Mouse (Mus musculus): ENCODE results near the gene Cdadc1.

Gene Cdadc1

DNA sequence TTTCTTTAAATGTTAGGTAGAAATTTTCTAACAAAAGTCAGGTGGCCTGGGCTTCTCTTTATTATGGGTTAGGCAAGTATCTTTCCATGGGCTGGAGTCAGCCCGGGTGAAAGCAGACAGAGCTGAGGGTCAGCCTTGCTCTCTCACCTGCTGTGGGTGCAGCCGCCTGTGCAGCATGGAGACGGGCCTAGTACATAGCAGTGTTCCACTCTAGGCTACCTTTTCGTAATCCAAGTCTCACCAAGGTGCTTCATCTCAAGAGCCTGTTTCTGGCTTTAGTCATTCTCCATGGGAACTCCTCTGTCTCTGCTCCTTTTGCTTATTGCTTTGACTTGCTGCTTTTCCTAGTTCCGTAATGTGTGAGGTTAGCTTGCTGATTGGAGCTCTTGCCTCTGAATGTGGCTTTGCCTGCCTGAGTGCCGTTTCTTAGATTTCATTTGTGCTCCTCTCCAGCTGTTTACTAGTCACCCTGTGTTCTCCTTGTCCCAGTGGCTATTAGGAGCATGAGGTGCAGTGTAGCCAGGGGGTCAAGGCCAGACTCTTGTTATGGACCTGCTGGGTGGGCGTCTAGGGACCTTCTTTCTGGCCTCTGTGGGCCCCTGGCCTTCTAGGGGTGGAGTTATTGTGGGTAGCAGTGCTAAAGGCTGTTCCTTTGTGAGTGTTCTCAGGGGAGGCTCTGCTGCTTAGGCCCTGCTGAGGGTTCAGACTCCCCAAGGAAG is 51.4 kb downstream of the Cdadc1 start:
- DNase-seq (ENCODE audit: inconsistent age in 2 of 2, low spot score in 1 of 2): no peak

DNA sequence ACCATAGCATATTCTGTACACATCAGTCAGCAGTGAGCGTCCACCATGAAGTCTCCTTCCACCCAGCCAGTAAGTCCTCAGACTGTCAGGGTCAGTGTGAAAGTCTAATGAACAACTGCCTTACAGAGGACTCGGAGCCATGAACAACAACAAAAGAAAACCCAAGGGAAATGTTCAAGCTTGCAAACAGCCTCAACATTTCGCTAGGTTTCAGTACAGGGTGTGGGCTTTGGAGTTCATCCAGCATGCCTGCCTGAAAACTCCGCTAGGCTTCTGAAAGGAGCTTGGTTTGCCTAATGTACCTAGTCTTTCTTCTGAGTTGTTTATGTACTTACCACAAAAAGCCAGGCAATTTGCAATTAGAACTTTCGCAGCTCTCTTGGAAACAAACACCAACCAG is 53.8 kb downstream of the Cdadc1 start:
- peak in 1 of 2 experiments; percentile 30 for DNase-seq (ENCODE audit: inconsistent age in 2 of 2, low spot score in 1 of 2)

DNA sequence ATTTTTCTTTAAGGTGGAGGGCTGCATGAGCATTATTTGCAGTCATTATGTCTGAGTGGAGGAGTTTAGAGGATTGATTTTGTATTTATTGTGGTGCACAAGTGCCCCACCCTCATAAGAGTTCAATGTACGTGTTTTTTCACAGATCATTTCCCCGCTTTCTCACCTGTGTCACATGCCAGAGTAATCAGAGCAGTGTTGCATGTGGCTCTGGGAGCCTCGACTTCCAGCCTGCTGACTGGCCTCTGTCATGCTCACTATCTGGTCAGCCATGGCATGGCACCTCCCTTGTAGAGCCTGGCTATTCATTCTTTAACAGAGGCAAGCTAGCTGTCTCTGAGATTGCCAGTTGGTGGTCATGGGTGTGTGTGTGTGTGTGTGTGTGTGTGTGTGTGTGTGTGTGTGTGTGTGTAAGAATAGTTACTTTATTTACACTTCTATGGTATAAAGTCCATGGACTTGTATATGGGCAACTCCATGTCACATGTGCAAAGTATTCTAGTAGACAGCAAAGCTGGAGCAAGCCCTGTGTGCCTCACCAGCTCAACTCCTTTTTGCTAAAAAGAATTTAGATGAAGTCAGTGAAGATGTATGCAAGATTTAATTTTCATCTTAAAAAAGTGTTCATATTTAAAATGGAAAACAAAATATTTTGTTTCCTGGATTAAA is 54.5 kb downstream of the Cdadc1 start:
- DNase-seq (ENCODE audit: inconsistent age in 2 of 2, low spot score in 1 of 2): no peak

DNA sequence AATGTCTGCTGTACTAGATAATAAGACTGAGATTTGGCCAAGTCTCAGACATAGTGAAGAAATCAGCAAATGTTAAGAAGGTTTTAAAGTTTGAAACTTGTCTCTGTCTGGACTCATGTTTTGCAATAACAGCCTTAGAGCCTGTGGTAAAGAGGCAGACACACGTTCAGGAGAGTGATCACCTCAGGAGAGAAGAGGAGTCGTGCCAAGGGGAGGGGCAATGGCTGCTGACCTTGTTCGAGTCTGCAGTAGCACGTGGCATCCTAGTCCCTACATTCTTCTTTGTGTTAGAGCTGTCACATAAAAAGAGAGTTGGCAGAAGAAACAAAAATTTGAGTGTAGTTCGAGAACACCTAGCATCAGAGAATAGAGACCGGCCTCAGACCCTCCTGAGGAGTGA is 57.0 kb downstream of the Cdadc1 start:
- DNase-seq (ENCODE audit: inconsistent age in 2 of 2, low spot score in 1 of 2): peak; percentile 48 to 68

DNA sequence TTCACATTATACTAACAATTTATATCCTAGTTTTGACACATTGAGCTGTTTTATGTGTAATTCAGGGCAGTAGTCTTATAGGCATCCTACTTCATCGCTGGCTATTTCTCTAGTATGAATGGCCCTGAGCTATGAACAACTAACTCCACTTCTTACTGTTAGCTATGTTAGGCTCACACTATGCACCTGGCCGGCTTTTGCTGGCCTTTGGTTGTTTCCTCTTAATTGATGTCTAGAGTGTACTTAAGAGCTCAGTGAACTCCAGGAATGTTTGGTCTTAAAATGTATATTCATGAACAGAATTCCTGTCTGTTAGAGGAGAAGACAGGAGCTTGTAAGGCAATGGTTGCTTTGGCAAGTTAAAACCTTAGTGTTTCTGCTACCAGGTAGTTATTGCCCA is 57.5 kb downstream of the Cdadc1 start:
- no peak for DNase-seq (ENCODE audit: inconsistent age in 2 of 2, low spot score in 1 of 2)

DNA sequence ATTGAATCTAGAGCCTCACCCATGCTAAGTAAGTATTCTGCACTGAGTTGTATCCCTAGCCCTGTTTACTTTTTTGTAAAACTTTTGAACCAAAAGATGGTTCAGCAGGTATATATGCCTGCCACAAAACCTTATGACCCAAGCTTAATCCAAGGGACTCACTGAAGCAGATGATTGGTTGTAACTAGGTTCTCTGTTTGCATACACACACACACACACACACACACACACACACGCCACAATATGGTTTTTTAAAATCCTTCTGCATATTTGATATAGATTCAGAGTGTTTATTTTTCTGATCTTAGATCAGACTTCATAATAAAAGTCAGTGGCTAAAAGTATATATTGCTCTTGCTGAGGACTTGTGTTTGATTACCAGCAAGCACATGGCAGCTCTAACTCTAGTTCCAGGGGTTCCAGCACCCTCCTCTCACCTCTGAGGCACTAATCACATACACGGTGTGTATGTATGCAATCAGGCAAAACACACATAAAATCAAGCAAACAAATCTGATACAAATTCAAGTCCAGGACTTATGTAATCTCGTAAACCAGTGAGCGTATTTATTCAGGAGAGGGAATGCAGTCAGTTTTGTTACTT is 59.8 kb downstream of the Cdadc1 start:
- no peak for DNase-seq (ENCODE audit: inconsistent age in 2 of 2, low spot score in 1 of 2)

DNA sequence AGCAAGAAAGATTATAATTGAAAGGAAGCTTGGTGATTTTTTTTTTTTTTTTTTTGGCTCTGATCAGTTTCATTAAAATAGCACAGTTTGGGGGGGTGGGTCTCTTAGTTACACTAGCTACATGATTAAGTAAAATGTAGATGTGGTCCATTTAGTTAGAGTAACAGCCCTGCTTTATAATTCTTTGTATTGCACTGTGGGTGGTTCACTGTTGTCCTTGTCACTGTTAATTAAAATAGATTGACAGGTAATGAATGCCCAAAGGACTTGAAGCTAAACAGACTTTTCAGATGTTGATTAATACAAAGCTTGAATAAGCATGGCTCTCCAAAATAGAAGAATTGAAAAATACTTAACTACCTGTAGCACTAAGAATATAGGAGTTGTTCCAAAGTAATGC is 63.9 kb downstream of the Cdadc1 start:
- DNase-seq (ENCODE audit: inconsistent age in 2 of 2, low spot score in 1 of 2): no peak

DNA sequence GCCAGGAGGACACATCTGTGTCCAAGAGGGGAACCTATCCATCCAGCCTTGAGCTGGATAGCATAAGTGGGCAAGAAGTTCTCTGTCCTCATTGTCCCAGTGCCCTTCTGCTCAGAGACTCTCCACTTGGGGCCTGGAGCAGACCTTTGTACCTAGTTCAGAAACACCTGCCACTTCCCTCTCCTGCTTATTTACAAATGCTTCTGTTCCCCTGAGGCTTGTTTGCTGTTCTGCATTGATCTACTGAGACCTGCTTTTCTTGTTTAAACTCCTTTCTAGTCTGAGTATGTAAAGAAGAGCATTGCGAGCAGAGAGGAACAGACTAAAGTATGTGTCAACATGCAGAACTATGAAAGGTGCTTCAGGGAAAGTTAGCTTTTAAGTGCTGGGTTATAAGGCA is 64.8 kb downstream of the Cdadc1 start:
- no peak for DNase-seq (ENCODE audit: inconsistent age in 2 of 2, low spot score in 1 of 2)

DNA sequence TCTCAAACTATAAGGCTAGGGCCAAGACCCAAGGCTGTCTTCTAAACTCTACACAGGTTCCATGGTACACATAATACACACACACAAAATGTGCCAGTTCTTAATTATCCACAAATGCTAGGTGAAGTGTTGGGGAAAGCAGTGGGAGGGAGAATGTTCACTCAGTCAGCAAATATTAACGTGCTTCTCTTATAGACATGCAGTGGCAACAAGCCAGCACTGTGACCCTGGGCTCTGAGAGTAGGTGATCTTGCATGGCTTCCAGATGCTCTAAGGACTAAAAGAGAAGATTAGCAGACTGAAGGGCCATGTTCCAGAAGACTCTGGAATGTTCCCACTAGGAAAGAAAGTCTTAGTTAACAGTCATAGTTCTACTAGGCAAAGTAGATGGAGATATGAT is 67.0 kb downstream of the Cdadc1 start:
- DNase-seq (ENCODE audit: inconsistent age in 2 of 2, low spot score in 1 of 2): no peak

DNA sequence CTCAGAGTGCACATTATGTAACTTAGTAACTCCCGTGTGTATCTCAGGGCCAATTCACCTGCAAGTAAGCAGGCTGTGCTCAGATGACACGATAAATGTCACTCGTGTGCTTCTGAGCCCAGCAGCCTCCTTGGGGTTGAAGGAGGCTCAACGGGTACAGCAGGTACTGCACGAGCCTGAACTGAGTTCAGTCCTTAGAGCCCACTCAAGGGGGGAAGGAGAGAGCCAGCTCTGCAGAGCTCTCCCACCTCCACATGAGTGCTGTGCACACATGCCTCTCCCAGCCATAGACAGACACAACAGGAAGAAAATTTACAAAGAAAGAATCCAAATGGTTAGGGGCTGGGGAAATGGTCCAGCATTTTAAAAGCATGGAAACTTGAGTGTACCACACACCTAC is 71.9 kb downstream of the Cdadc1 start:
- DNase-seq (ENCODE audit: inconsistent age in 2 of 2, low spot score in 1 of 2): no peak

DNA sequence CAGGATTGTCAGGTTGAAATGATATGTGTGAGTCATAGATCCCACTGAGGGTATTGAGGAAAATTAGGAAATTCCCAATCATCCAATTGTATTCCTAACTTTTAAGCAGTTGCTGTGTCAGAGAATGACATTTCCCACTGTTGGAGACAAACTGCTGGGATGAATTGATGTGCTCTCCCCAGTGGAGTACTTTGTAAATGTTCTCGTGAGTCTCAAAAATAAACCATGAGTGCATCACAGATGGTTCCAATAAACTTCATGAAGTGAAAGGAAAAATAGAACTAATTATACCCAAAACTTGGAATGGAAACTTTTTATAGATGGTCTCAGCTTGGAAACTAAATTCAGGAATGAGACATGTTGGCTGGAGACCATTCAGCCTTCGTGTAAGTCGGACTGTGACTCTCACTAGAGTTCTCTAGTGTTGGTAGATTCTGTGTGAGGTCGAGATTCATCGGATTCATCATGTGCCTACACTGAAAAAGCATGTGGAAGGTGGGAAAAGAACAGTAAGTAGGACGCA is 83.8 kb downstream of the Cdadc1 start:
- no peak for DNase-seq (ENCODE audit: inconsistent age in 2 of 2, low spot score in 1 of 2)

Data from adrenal gland, adult (tissue).